Mouse (Mus musculus): ENCODE data around the gene Ccdc57. TPM values are rescaled to one million over a fixed set of nuclear protein-coding genes. Genes with fewer than 3 reads are reported as not detected.

The Ccdc57 gene
- polyA plus RNA-seq, 1 experiment from 2014 or later = 5.7 TPM

GRCm38 (mm10) chr11:120938795-120939194, 6.1 kb upstream of the Ccdc57 start:
- no peak overlapping the region for H3K4me2 ChIP-seq (ENCODE audit: low read length)
- TF ChIP-seq CTCF (IDR thresholded peaks at IDR 0.05; ENCODE audit: low read depth) = no peak
- no peaks in the 10 kb centered on the region for H3K4me1 ChIP-seq (replicated peaks; ENCODE audit: insufficient read depth, low read length)
- no peaks in the 10 kb centered on the region for H3K27me3 ChIP-seq (ENCODE audit: insufficient read depth, low read length)
- 44% methylated on average over 4 of the region's 4 CpGs for WGBS
- ATAC-seq (replicated peaks; ENCODE audit: low FRiP score, low read depth) = no peak
- H3K36me3 ChIP-seq (ENCODE audit: insufficient read depth, low read length) = no peaks in the 10 kb centered on the region
- H3K9me3 ChIP-seq (replicated peaks; ENCODE audit: low read length) = no peaks in the 10 kb centered on the region
- no peak for DNase-seq (ENCODE audit: low spot score)
- H3K27ac ChIP-seq = no peak overlapping the region
- no peak overlapping the region for H3K9ac ChIP-seq (ENCODE audit: low read depth, low read length)
- H3K4me3 ChIP-seq (replicated peaks; ENCODE audit: low read depth, low read length) = no peak overlapping the region

- no peak for TF ChIP-seq CTCF (IDR thresholded peaks at IDR 0.05; ENCODE audit: low read depth)
- no peaks in the 10 kb centered on the region for H3K27me3 ChIP-seq (ENCODE audit: insufficient read depth, low read length)
- peaks cover 3% of the 10 kb centered on the region; the same call in 1 of the 2 replicates for H3K4me1 ChIP-seq (replicated peaks; ENCODE audit: insufficient read depth, low read length)
- H3K9ac ChIP-seq (ENCODE audit: low read depth, low read length) = no peak overlapping the region
- no peak for DNase-seq (ENCODE audit: low spot score)
- H3K9me3 ChIP-seq (replicated peaks; ENCODE audit: low read length) = no peaks in the 10 kb centered on the region
- ATAC-seq (replicated peaks; ENCODE audit: low FRiP score, low read depth) = no peak
- no peak overlapping the region for H3K4me3 ChIP-seq (replicated peaks; ENCODE audit: low read depth, low read length)
- 97% methylated on average over 1 of the region's 1 CpGs for WGBS
- no peaks in the 10 kb centered on the region for H3K36me3 ChIP-seq (ENCODE audit: insufficient read depth, low read length)
- no peak overlapping the region for H3K27ac ChIP-seq
- no peak overlapping the region for H3K4me2 ChIP-seq (ENCODE audit: low read length)
Measured at GRCm38 (mm10) chr11:120937976-120938375, 5.3 kb upstream of the Ccdc57 start.

GRCm38 (mm10) chr11:120931479-120931878, 1.2 kb downstream of the Ccdc57 start:
- no peak for TF ChIP-seq CTCF (IDR thresholded peaks at IDR 0.05; ENCODE audit: low read depth)
- Histone ChIP-seq H3K4me1 (replicated peaks; ENCODE audit: insufficient read depth, low read length) (peaks cover 7% of the 10 kb centered on the region), H3K27ac (no peak overlapping the region), H3K4me2 (ENCODE audit: low read length) (no peak overlapping the region), H3K4me3 (replicated peaks; ENCODE audit: low read depth, low read length) (no peak overlapping the region), H3K36me3 (ENCODE audit: insufficient read depth, low read length) (no peaks in the 10 kb centered on the region), H3K9ac (ENCODE audit: low read depth, low read length) (no peak overlapping the region), H3K27me3 (ENCODE audit: insufficient read depth, low read length) (no peaks in the 10 kb centered on the region), H3K9me3 (replicated peaks; ENCODE audit: low read length) (no peaks in the 10 kb centered on the region)
- no peak for ATAC-seq (replicated peaks; ENCODE audit: low FRiP score, low read depth)
- no peak for DNase-seq (ENCODE audit: low spot score)
- WGBS = 79% methylated on average over 4 of the region's 4 CpGs

GRCm38 (mm10) chr11:120928468-120928867, 4.2 kb downstream of the Ccdc57 start:
- no peak for ATAC-seq (replicated peaks; ENCODE audit: low FRiP score, low read depth)
- H3K9me3 ChIP-seq (replicated peaks; ENCODE audit: low read length) = no peaks in the 10 kb centered on the region
- H3K4me2 ChIP-seq (ENCODE audit: low read length) = no peak overlapping the region
- H3K27me3 ChIP-seq (ENCODE audit: insufficient read depth, low read length) = no peaks in the 10 kb centered on the region
- no peak for TF ChIP-seq CTCF (IDR thresholded peaks at IDR 0.05; ENCODE audit: low read depth)
- H3K36me3 ChIP-seq (ENCODE audit: insufficient read depth, low read length) = no peaks in the 10 kb centered on the region
- no peak overlapping the region for H3K4me3 ChIP-seq (replicated peaks; ENCODE audit: low read depth, low read length)
- 89% methylated on average over 4 of the region's 4 CpGs for WGBS
- H3K4me1 ChIP-seq (replicated peaks; ENCODE audit: insufficient read depth, low read length) = peaks cover 7% of the 10 kb centered on the region
- no peak for DNase-seq (ENCODE audit: low spot score)
- no peak overlapping the region for H3K27ac ChIP-seq
- no peak overlapping the region for H3K9ac ChIP-seq (ENCODE audit: low read depth, low read length)

GRCm38 (mm10) chr11:120922528-120922927, 10.1 kb downstream of the Ccdc57 start:
- no peak for TF ChIP-seq CTCF (IDR thresholded peaks at IDR 0.05; ENCODE audit: low read depth)
- Histone ChIP-seq H3K27me3 (ENCODE audit: insufficient read depth, low read length) (no peaks in the 10 kb centered on the region), H3K27ac (no peak overlapping the region), H3K36me3 (ENCODE audit: insufficient read depth, low read length) (peaks cover 12% of the 10 kb centered on the region), H3K4me2 (ENCODE audit: low read length) (no peak overlapping the region), H3K9ac (ENCODE audit: low read depth, low read length) (no peak overlapping the region), H3K4me3 (replicated peaks; ENCODE audit: low read depth, low read length) (no peak overlapping the region), H3K9me3 (replicated peaks; ENCODE audit: low read length) (no peaks in the 10 kb centered on the region), H3K4me1 (replicated peaks; ENCODE audit: insufficient read depth, low read length) (no peaks in the 10 kb centered on the region)
- ATAC-seq (replicated peaks; ENCODE audit: low FRiP score, low read depth) (no peak), DNase-seq (ENCODE audit: low spot score) (no peak)
- WGBS = 92% methylated on average over 3 of the region's 3 CpGs

- H3K36me3 ChIP-seq (ENCODE audit: insufficient read depth, low read length) = peaks cover 12% of the 10 kb centered on the region
- no peak for ATAC-seq (replicated peaks; ENCODE audit: low FRiP score, low read depth)
- WGBS = 95% methylated on average over 5 of the region's 5 CpGs
Measured at GRCm38 (mm10) chr11:120917756-120918155, 14.9 kb downstream of the Ccdc57 start.

GRCm38 (mm10) chr11:120916477-120916876, 16.2 kb downstream of the Ccdc57 start:
- Histone ChIP-seq H3K9me3 (replicated peaks; ENCODE audit: low read length) (no peaks in the 10 kb centered on the region), H3K27me3 (ENCODE audit: insufficient read depth, low read length) (no peaks in the 10 kb centered on the region), H3K9ac (ENCODE audit: low read depth, low read length) (no peak overlapping the region), H3K4me1 (replicated peaks; ENCODE audit: insufficient read depth, low read length) (no peaks in the 10 kb centered on the region), H3K27ac (no peak overlapping the region), H3K4me3 (replicated peaks; ENCODE audit: low read depth, low read length) (no peak overlapping the region), H3K36me3 (ENCODE audit: insufficient read depth, low read length) (peaks cover 9% of the 10 kb centered on the region), H3K4me2 (ENCODE audit: low read length) (no peak overlapping the region)
- ATAC-seq (replicated peaks; ENCODE audit: low FRiP score, low read depth) (no peak), DNase-seq (ENCODE audit: low spot score) (no peak)
- TF ChIP-seq CTCF (IDR thresholded peaks at IDR 0.05; ENCODE audit: low read depth) = no peak
- 65% methylated on average over 3 of the region's 3 CpGs for WGBS

More at GRCm38 (mm10) chr11:120917756-120918155, 14.9 kb downstream of the Ccdc57 start:
- Histone ChIP-seq H3K27ac (no peak overlapping the region), H3K9ac (ENCODE audit: low read depth, low read length) (no peak overlapping the region), H3K4me3 (replicated peaks; ENCODE audit: low read depth, low read length) (no peak overlapping the region), H3K4me2 (ENCODE audit: low read length) (no peak overlapping the region), H3K27me3 (ENCODE audit: insufficient read depth, low read length) (no peaks in the 10 kb centered on the region), H3K9me3 (replicated peaks; ENCODE audit: low read length) (no peaks in the 10 kb centered on the region), H3K4me1 (replicated peaks; ENCODE audit: insufficient read depth, low read length) (no peaks in the 10 kb centered on the region)
- TF ChIP-seq CTCF (IDR thresholded peaks at IDR 0.05; ENCODE audit: low read depth) = no peak
- no peak for DNase-seq (ENCODE audit: low spot score)

Data from kidney, postnatal 0 days (tissue).